Mouse (Mus musculus) CD8-positive naive resting alpha-beta T cell, adult 57 days (primary cell): ENCODE measurements around the gene 2200002D01Rik. TPM values are rescaled to one million over a fixed set of nuclear protein-coding genes. Genes with fewer than 3 reads are reported as not detected.

Source experiments
- total RNA-seq: library from RNA; stranded (reverse); gene quantifications from one replicate; pipeline ENCODE4 v1.2.4, GENCODE M21; 2023

2200002D01Rik gene
- total RNA-seq = 1.4 TPM

DNA sequence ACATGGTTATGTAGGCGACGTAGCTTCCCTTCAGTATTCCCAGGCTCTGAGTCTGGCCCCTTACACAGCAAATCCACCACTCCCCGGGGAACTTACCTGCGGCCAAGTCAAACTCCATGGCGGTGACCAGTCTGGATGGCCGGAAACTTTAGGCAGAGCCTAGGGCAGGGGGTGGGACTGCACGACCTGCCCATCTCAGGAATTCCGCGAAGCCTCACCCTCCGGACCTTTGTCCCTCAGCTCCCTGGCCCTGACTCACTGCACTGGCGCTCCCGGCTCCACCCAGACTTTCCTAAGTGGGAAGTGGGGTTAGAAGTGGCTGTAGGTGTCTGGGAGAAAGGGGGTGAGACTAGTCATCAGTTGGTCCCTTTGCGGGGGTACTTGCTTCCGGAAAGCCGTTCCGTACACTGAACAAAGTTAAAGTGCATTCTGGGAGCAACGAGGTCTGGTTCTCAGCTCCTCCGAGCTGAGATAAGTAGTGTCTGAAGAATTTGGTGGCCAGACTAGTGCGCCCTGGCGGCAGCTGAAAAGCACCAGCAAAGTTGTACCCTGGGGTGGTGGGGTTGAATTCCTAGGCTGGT is at the start of gene 2200002D01Rik:
TSS of gene 2200002D01Rik (minus strand) at position 206 of the 581 bp plus-strand sequence.

DNA sequence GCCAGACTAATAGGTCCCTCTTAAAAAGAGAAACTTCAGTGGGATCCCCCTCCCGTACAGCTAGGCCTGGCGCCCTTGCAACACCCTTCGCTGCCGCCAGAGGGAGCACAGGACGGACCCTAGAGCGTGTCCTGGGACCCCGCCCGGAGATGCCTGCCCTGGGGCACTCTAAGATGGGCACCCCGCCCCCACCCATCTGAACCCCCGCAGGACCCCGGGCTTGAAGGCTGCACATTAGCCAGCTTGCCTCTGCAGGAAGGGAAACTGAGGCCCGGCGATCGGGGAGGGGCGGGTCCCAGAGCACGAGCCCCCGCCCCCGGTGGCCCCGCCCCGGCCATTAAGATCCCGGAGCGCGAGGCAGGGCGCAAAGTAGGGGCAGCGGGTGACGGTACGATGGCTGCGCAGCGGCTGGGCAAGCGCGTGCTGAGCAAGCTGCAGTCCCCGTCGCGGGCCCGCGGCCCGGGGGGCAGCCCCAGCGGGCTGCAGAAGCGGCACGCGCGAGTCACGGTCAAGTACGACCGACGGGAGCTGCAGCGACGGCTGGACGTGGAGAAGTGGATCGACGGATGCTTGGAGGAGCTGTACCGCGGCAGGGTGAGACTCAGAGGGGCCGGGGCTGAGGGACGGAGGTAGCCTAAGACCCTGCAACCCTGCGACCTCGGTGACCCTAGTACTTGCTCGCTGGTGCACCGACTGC is 40.8 kb upstream of the 2200002D01Rik start, which contains the start of gene Ppp1r14a:
TSS of gene Ppp1r14a (plus strand) at position 367 of the 697 bp plus-strand sequence.

DNA sequence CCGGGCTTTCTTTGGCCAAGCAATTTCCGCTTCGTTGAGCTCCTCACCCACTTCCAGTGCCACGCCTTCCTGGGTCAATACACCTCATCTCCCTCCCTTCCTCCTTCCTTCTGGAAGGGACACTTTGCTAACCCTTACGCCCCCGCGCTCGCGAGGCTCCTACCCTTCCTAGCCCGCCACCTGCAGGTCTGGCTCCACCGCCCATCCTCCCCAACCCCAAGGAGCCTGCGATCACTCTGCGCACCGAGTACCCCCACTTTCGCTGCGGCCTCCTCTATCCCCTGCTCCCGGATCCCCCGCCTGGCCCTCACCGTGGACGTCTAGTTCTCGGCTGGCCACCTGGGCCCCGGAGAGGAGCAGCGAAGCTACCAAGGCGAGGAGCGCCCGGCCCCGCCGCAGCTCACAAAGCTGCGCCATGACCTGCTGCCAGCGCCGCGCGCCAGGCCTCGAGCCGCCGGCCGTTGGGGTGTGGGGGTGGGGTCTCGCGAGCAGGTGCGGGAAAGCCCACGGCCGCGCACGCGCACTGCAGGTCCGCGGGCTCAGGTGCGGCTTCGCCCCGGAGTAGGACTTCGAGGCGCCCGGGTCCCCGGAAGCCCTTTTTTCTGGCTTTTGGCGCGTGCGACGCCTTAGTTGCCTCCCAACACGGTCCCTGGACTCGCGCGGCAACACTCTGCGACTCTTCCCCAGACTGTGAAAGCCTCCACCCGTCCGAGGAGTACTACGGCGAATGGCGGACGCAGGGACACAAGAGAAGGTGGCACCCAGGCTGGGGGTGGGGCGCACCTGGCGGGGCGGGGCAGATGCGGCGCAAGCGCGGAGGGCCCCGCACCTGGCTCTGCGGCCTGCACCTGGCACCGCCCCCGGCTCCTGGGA is 33.2 kb upstream of the 2200002D01Rik start, which contains the start of gene Spint2:
TSS of gene Spint2 (minus strand) at position 712 of the 873 bp plus-strand sequence.

DNA sequence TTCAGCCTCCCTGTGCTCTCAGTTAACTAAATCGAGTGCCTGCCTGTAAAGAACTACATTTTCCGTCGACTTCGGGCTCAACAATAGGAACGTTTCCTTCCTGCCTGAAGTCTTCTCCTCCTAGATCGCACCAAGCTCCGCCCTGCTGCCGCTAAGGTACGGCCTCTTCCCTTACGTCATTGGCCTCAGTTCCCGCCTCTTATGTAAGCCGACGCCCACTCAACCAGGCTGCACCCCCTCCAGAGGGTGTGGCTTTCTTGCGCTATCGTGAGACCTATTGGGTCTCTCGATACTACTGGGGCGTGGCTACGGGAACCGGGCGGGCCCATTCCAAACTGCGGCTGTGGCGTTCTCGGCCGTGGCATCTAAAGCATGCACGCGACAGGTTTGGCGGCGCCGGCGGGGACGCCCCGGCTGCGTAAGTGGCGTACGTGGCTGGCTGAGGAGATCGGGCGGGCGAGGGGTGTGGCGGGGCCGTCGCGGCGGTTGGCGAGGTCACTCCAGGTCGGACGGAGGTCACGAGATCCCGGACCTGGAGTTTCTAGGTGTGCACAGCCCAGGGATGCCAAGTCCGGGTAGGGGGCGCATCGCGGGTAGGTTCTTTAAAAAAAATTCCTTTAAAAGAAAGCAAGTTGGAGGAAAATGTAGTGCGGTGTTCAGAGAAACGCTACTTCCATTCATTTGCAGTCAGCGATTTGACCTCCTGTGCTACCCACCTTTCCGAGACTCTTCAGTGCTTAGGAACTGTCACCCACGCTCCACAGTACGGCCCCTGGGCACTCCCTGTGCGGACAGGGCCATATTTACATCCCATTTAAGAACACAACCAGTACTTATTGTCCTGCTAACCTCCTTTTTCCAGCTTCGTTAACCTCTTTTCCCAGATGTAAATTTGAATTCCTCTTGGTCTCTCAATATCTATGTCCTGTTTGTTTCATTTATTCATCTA is 10.0 kb downstream of the 2200002D01Rik start, which contains the start of gene Yif1b:
TSS of gene Yif1b (plus strand) at position 311 of the 949 bp plus-strand sequence.

DNA sequence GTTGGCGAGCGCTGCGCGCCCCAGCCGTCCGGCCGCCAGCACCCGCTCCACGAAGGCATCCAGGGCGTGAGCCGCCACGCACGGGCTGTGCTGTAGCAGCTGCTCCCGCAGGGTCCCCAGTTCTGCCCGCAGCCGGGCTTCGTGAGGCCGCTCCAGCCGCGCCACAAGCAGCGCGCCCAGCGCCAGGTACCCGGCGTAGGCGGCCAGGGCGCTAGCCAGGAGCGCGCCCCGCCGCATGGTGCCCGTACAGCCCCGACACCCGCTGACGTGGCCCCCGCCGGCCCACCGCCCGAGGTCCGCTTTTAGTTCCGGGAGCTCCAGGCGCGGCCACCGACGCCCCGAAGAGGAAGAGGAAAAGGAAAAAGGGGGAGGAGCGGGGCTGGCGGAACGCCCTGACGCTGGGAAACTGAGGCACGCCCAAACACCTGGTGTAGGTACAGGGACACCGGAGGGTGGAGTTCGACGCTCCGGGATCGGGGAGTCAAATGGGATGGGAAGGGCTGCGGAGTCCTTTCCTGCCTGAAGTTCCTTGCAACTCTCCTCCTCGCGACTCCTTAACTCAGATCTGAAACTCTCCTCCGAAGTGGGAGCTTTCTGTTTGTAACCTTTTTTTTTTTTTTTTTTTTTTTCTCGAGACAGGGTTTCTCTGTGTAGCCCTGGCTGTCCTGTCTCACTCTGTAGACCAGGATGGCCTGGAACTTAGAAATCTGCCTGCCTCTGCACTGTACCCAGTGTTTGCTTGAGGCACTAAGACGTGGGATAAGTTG is 15.8 kb downstream of the 2200002D01Rik start, which contains the start of gene Kcnk6:
TSS of gene Kcnk6 (minus strand) at position 269 of the 767 bp plus-strand sequence.

DNA sequence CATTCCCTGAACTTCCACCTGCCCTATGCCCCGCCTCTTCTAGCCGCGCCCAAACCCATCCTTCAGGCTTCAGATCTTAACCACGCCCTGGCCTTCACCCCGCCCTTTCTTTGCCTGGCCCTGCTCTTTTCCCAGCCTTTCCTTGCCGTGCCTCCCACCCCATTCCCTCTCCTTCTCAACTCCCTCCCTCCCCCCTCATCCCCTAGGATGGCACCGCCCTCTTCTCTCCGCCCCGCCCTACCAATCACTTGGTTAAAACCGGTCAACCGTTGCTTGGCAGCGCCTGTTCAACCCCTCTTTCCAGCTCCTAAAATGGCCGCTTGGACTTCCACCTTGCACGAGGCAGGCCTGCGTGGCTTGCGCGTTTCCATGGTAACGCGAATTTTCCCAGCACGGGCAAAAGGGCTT is 34.6 kb downstream of the 2200002D01Rik start, which contains the start of gene Catsperg1:
TSS of gene Catsperg1 (minus strand) at position 361 of the 408 bp plus-strand sequence.

Other genes with a start within 250 kb of the 2200002D01Rik start
- 0.09 TPM for gene Ryr1, start 123.3 kb downstream of the 2200002D01Rik start, total RNA-seq
- 2.7 TPM for gene Rasgrp4, start 113.6 kb downstream of the 2200002D01Rik start, total RNA-seq
- 34.4 TPM for gene Fam98c, start 92.2 kb downstream of the 2200002D01Rik start, total RNA-seq
- gene Ggn, start 78.3 kb downstream of the 2200002D01Rik start, total RNA-seq = not detected
- 2.6 TPM for gene Spred3, start 78.1 kb downstream of the 2200002D01Rik start, total RNA-seq
- 144 TPM for gene Psmd8, start 67.8 kb downstream of the 2200002D01Rik start, total RNA-seq
- gene Catsperg1, start 34.4 kb downstream of the 2200002D01Rik start, total RNA-seq = 0.83 TPM
- 0.31 TPM for gene Kcnk6, start 16.0 kb downstream of the 2200002D01Rik start, total RNA-seq
- 20.1 TPM for gene Yif1b, start 10.1 kb downstream of the 2200002D01Rik start, total RNA-seq
- 56.9 TPM for gene Spint2, start 33.4 kb upstream of the 2200002D01Rik start, total RNA-seq
- not detected for gene Ppp1r14a, start 40.8 kb upstream of the 2200002D01Rik start, total RNA-seq
- gene Dpf1, start 55.5 kb upstream of the 2200002D01Rik start, total RNA-seq = not detected